Mouse (Mus musculus) thymus, adult 2 months (tissue): ENCODE measurements around the gene Mag. TPM values are rescaled to one million over a fixed set of nuclear protein-coding genes. Genes with fewer than 3 reads are reported as not detected.

Experiments
- DNase-seq: peaks from one replicate; pipeline ENCODE4 v3.0.0; 2021
- H3K27ac ChIP-seq: fragments of 200-500 bp; 2 replicates; pipeline ENCODE4 v1.5.1; 2012; ENCODE audit warnings: low read length, control low read depth; ENCODE audit not compliant: control insufficient read depth, insufficient read depth
- H3K27me3 ChIP-seq: fragments of 200-500 bp; 2 replicates; pipeline ENCODE4 v1.6.1; 2012; ENCODE audit warnings: mild to moderate bottlenecking, low read length, moderate library complexity, mixed read lengths; ENCODE audit not compliant: control insufficient read depth, insufficient read depth
- H3K36me3 ChIP-seq: fragments of 200-500 bp; 2 replicates; pipeline ENCODE4 v1.6.1; 2012; ENCODE audit warnings: mild to moderate bottlenecking, low read length, moderate library complexity; ENCODE audit not compliant: control insufficient read depth, insufficient read depth
- H3K4me1 ChIP-seq: fragments of 200-500 bp; replicated peaks from 2 replicates; pipeline ENCODE4 v1.6.1; 2012; ENCODE audit warnings: low read length; ENCODE audit not compliant: control insufficient read depth, insufficient read depth
- H3K4me3 ChIP-seq: fragments of 200-500 bp; 2 replicates; pipeline ENCODE4 v1.5.1; 2012; ENCODE audit warnings: mild to moderate bottlenecking, low read length, control low read depth, moderate library complexity; ENCODE audit not compliant: control insufficient read depth, insufficient read depth
- CTCF ChIP-seq: fragments of 200-500 bp; IDR thresholded peaks from 2 replicates; pipeline ENCODE4 v1.5.1; 2012; ENCODE audit warnings: mild to moderate bottlenecking, control low read depth, low read length, moderate library complexity, borderline replicate concordance; ENCODE audit not compliant: control insufficient read depth, poor library complexity, insufficient read depth; ENCODE audit errors: extremely low read depth
- POLR2A ChIP-seq: fragments of 200-500 bp; IDR thresholded peaks from 2 replicates; pipeline ENCODE4 v1.6.1; 2012; ENCODE audit warnings: mild to moderate bottlenecking, low read length, control low read depth, moderate library complexity; ENCODE audit not compliant: control insufficient read depth, poor library complexity, insufficient read depth; ENCODE audit errors: extremely low read depth
- WGBS: fragments of 180-500 bp; shearing (Covaris S2); methylation state at CpG from one replicate; pipeline ENCODE4 v1.1.7; 2018; 5-methylcytosine and 5-hydroxymethylcytosine counted together
- polyA plus RNA-seq: library from polyadenylated mRNA; depleted of rRNA; stranded (reverse); fragments of >200 nt; gene quantifications from 2 replicates; pipeline ENCODE4 v1.2.3, GENCODE M21; 2012

Gene Mag
- polyA plus RNA-seq, 1 experiment = 2.0 TPM

DNA sequence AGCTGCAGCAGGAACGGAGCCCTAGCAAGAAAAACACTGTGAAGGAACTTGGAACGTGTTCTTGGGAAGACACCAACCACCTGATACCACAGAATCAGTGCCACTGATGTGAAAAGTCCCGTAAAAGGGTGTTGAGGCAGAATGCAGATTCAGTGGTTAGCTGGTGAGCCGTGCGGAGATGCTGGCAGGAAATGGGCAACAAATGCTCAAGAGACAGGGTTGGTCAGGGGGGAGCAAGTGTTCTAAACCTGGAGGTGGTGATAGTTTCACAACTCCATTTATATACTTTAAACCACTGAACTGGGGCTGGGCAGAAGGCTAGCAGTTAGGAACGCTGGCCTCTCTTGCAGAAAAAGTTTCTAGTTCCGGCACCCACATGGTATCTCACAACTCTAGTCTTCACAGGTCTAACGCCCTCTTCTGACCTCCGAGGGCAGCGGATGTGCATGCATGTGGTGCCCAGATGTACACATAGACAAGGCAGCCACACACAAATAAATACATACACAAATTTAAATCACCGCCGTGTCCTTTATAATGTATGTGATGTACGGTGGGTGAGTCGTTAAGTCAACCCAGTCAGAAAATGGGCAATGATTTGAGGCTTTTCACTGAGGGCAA is 27.0 kb downstream of the Mag start:
- H3K36me3 ChIP-seq = no peaks in the 10 kb centered on the region
- peaks cover 16% of the 10 kb centered on the region for H3K4me1 ChIP-seq
- H3K27ac ChIP-seq = no peak overlapping the region
- WGBS = 33% methylated on average over 14 of the region's 14 CpGs
- TF ChIP-seq CTCF (no peak), POLR2A (no peak)
- H3K27me3 ChIP-seq = no peaks in the 10 kb centered on the region
- DNase-seq = no peak
- no peak overlapping the region for H3K4me3 ChIP-seq

DNA sequence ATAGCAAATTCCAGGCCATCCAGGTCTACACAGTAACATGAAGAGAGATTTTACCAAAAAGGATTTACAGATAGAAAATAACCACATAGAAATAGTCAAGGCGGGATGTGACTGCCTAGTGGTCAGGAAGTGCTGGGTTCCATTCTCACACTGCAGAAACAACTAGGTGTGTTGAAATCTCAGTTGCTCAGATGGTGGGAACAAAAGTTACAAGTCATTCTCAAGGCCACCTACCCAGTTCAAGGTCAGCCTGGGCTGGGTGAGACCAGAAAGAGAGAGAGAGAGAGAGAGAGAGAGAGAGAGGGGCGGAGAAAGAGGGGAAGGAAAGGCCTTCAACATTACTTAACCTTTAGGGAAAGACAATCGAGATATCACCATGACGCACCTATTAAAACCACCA is 27.8 kb downstream of the Mag start:
- WGBS = 61% methylated on average over 4 of the region's 4 CpGs
- Histone ChIP-seq H3K27ac (no peak overlapping the region), H3K4me1 (peaks cover 16% of the 10 kb centered on the region), H3K36me3 (no peaks in the 10 kb centered on the region), H3K27me3 (no peaks in the 10 kb centered on the region), H3K4me3 (no peak overlapping the region)
- TF ChIP-seq POLR2A = no peak
- TF ChIP-seq CTCF = no peak
- DNase-seq = no peak

DNA sequence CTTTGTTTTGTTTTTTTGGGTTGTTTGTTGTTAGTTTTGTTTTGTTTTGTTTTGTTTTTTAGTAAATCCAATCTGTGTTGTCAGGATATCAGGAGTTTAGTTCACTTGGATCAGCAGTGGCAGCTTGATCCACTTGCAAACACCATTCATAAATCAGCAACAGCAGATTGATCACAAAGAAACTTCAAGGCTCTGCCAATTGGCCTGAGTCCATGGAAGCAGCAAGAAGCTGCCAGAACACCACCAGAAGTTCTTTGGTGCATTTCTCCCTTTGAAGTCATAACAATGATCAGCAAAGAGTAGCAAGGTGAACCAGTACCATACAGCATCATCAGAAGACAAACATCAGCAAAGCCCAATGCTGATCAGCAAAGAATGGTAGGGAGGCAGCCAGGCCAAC is 30.6 kb downstream of the Mag start:
- Histone ChIP-seq H3K36me3 (no peaks in the 10 kb centered on the region), H3K4me1 (peaks cover 11% of the 10 kb centered on the region), H3K27ac (no peak overlapping the region), H3K27me3 (no peaks in the 10 kb centered on the region), H3K4me3 (no peak overlapping the region)
- no peak for TF ChIP-seq POLR2A
- no peak for TF ChIP-seq CTCF
- DNase-seq = no peak

DNA sequence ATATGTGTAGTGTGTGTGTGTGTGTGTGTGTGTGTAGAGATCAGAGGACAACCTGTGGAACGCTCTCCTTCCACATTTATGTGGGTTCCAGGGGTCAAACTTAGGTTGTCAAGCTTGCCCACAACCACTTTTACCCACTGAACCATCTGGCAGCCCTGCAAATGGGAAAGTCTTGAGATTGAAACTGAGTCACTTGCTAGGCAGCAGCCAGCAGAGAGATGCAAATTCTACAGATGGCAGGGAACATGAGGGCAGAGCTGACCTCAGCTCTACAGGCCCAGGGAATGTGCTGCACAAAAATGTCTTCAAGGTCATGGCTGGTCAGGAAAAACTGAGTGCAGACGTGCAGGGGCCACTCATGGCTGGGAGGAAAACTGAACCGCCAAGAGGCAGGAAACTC is 33.3 kb downstream of the Mag start:
- Histone ChIP-seq H3K4me1 (peaks cover 5% of the 10 kb centered on the region), H3K27ac (no peak overlapping the region), H3K27me3 (no peaks in the 10 kb centered on the region), H3K4me3 (no peak overlapping the region), H3K36me3 (no peaks in the 10 kb centered on the region)
- 87% methylated on average over 3 of the region's 3 CpGs for WGBS
- no peak for DNase-seq
- TF ChIP-seq CTCF (no peak), POLR2A (no peak)

DNA sequence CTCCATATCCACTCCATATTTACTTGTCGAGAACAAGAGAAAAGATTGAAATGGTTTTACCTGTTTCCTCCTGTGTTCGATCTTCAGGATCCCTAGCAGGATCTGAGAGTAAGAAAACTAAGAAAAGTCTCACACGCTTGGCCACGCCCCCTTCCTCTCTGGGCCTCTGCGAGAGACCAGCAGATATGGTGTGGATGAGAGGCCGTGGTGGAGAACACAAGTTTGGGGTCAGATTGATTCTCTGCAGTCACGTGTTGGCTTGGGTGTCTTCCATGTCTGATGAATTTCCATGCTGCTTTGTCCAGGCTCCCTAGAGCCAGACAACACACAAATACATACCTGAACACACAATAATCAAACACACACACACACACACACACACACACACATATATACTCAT is 34.5 kb downstream of the Mag start, which contains the start of gene Cd22:
Cd22 (minus strand) TSS at position 167 of the 400 bp plus-strand sequence.
- TF ChIP-seq CTCF (no peak), POLR2A (no peak)
- H3K36me3 ChIP-seq = no peaks in the 10 kb centered on the region
- no peak within 1 kb of the TSS for H3K27ac ChIP-seq
- no peak for DNase-seq
- no peaks in the 10 kb centered on the region for H3K27me3 ChIP-seq
- no peak within 1 kb of the TSS for H3K4me3 ChIP-seq
- peaks cover 4% of the 10 kb centered on the region for H3K4me1 ChIP-seq
- 20% methylated on average over 7 of the region's 7 CpGs for WGBS

DNA sequence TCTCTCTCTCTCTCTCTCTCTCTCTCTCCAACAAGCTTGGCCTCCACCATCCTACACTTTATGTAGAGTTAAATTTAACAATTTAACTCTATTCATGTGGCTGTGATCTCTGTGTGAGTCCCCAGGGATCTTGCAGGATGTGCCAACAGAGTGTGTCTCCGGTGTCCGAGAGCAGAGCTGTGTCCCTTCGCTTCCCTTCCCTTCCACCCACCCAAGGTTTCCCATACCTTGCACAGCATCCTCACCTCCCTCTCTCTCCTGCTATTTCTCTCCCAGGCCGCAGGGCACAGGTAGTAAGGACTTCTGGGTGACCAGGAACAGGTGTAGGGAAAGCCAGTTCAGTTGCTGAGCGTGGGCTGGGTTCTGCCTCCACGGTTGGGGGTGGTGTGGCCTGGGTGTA is 35.7 kb downstream of the Mag start:
- H3K4me3 ChIP-seq = no peak overlapping the region
- DNase-seq = no peak

DNA sequence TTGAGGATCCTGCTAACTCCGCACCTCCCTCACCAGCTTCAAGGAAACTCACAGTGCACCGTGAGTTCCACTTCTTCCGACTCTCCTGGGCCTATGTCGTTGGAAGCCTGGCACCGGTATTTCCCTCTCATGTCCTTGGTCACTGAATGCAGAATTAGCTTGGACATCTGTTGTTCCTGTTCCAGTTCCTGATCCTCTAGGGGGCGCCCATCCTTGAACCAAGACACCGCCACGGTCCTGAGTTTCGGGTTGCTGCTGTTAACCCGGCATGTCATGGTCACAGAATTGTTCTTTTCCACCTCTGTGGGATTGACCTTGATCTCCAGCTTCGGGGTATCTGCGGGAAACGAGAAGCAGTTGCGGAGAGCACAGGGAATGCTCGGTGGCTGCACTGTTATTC is 41.6 kb downstream of the Mag start:
- 18% methylated on average over 15 of the region's 15 CpGs for WGBS
- Histone ChIP-seq H3K27ac (no peak overlapping the region), H3K4me3 (no peak overlapping the region), H3K4me1 (peaks cover 3% of the 10 kb centered on the region; the same call in 1 of the 2 replicates), H3K27me3 (no peaks in the 10 kb centered on the region), H3K36me3 (no peaks in the 10 kb centered on the region)
- TF ChIP-seq POLR2A (no peak), CTCF (peak; percentile 60; the same call in 1 of the 2 replicates)
- DNase-seq = peak; percentile 58

More for the DNA sequence above, 35.7 kb downstream of the Mag start:
- TF ChIP-seq POLR2A (no peak), CTCF (no peak)
- Histone ChIP-seq H3K27ac (no peak overlapping the region), H3K36me3 (no peaks in the 10 kb centered on the region), H3K4me1 (no peaks in the 10 kb centered on the region), H3K27me3 (no peaks in the 10 kb centered on the region)
- WGBS = 75% methylated on average over 6 of the region's 6 CpGs
